Comparison of ENCODE assay signal across 26 mouse cellular contexts in the genomic region with DNA sequence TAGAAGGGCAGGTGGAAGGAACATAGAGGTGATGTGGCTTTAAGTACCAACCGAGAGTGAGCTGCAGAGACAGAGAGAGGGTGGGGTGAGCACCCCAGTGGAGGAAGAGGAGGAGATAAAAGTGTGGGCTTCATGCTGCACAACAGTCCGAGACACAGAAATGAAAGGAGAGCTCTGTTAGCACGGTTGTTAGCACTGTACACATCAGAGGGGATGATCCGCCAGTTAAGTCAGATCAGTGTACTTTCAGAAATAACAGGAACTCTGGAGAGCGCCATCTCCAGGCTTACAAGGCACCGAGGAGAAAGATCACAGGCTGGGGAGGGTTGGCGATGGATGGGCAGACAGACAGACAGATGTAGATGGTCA. TPM values are rescaled to one million over a fixed set of nuclear protein-coding genes. Genes with fewer than 3 reads are reported as not detected.
DNase-seq lines count a peak whose midpoint lies in the region; ATAC-seq and TF ChIP-seq lines count a peak whose summit lies in the region.
"Had no signal": no experiment of that assay in that cellular context is flagged by ENCODE, and none has a peak within 500 bp of the region (broad histone marks: within the 10 kb centered on the region; RNA-seq: fewer than 3 reads in every experiment).

No protein-coding gene starts in this region.

- 72% methylated on average over 7 of the region's 7 CpGs for WGBS in intestine, embryonic 14.5 days
- 77% methylated on average over 7 of the region's 7 CpGs for WGBS in intestine, postnatal 0 days
- 73% methylated on average over 7 of the region's 7 CpGs for WGBS in limb, embryonic 10.5 days

- H3K4me1 ChIP-seq in intestine, embryonic 14.5 days (replicated peaks; ENCODE audit: control insufficient read depth, insufficient read depth, low read length), result peaks cover 12% of the 10 kb centered on the region; the same call in 1 of the 2 replicates
- H3K4me1 ChIP-seq in intestine, postnatal 0 days (replicated peaks; ENCODE audit: control insufficient read depth, insufficient read depth, low read length), result no peaks in the 10 kb centered on the region
- H3K4me1 ChIP-seq in testis, adult 2 months (ENCODE audit: control insufficient read depth, insufficient read depth, low read length), result peaks cover 3% of the 10 kb centered on the region
- H3K4me1 ChIP-seq in limb, embryonic 10.5 days, result peaks cover 16% of the 10 kb centered on the region
- H3K4me1 ChIP-seq: megakaryocyte, embryonic 14.5 days had no signal

- no peak overlapping the region for H3K27ac ChIP-seq in intestine, embryonic 14.5 days (ENCODE audit: low read depth)
- H3K27ac ChIP-seq in intestine, postnatal 0 days (ENCODE audit: low read depth, low read length), result no peak overlapping the region
- H3K27ac ChIP-seq in testis, adult 2 months (ENCODE audit: control insufficient read depth, insufficient read depth, low read depth, low read length), result no peak overlapping the region
- H3K27ac ChIP-seq in limb, embryonic 10.5 days, result 0 out of 2 replicates have a peak overlapping the region, but pooled peaks have one; percentile 19
- H3K27ac ChIP-seq: embryonic facial prominence, embryonic 15.5 days; heart, embryonic 15.5 days; limb, embryonic 12.5 days had no signal

- no peak for ATAC-seq in intestine, embryonic 14.5 days (replicated peaks; ENCODE audit: low FRiP score, low TSS enrichment, low read depth)
- ATAC-seq in intestine, postnatal 0 days, result no peak
- ATAC-seq in monocyte, adult 5-6 weeks (replicated peaks; ENCODE audit: insufficient number of reproducible peaks, low FRiP score, low TSS enrichment, poor library complexity, severe bottlenecking), result no peak
- ATAC-seq: CD4-positive, CD25-positive, alpha-beta regulatory T cell, adult 4 months; forebrain, embryonic 14.5 days; inflammation-experienced regulatory T-cells, adult 6 months had no signal

- TF ChIP-seq CTCF in intestine, postnatal 0 days (IDR thresholded peaks at IDR 0.05; ENCODE audit: low read depth), result no peak
- TF ChIP-seq CTCF in testis, adult 2 months (IDR thresholded peaks at IDR 0.05; ENCODE audit: control insufficient read depth, insufficient read depth, insufficient replicate concordance, low read depth, low read length), result no peak

- peak; percentile 40 for DNase-seq in intestine, embryonic 14.5 days (ENCODE audit: low spot score)
- DNase-seq in testis, postnatal 10 days (ENCODE audit: low spot score), result no peak
- no peak for DNase-seq in limb, embryonic 10.5 days (ENCODE audit: low spot score)
- no peak for DNase-seq in right cerebral cortex, postnatal 4 days
- DNase-seq in urinary bladder, adult 18-20 months (ENCODE audit: low spot score in 2 of 2), result no peak
- DNase-seq: adrenal gland, postnatal 14 days; cerebellum, adult 8-10 months; gastrocnemius, postnatal 36 days; heart, postnatal 36 days; kidney, adult 9 months; kidney, postnatal 14 days; layer of hippocampus, postnatal 36 days; lung, adult 18-20 months; right cerebral cortex, postnatal 14 days; spleen, adult 18-20 months; thymus, postnatal 25 days had no signal

- no peaks in the 10 kb centered on the region for H3K27me3 ChIP-seq in intestine, embryonic 14.5 days (replicated peaks; ENCODE audit: control insufficient read depth, insufficient read depth, low read length)
- no peaks in the 10 kb centered on the region for H3K27me3 ChIP-seq in intestine, postnatal 0 days (replicated peaks; ENCODE audit: control insufficient read depth, insufficient read depth, low read length)
- no peaks in the 10 kb centered on the region for H3K27me3 ChIP-seq in testis, adult 2 months (ENCODE audit: control insufficient read depth, insufficient read depth, low read length)
- no peaks in the 10 kb centered on the region for H3K27me3 ChIP-seq in limb, embryonic 10.5 days (ENCODE audit: low read depth, poor library complexity, severe bottlenecking)
- H3K27me3 ChIP-seq: embryonic facial prominence, embryonic 15.5 days; heart, embryonic 15.5 days; limb, embryonic 12.5 days had no signal

- TF ChIP-seq POLR2A in testis, adult 2 months (IDR thresholded peaks at IDR 0.05; ENCODE audit: control insufficient read depth, low read depth, low read length), result no peak

- no peak overlapping the region for H3K9ac ChIP-seq in intestine, embryonic 14.5 days (ENCODE audit: low read length)
- no peak overlapping the region for H3K9ac ChIP-seq in intestine, postnatal 0 days (ENCODE audit: low read depth, low read length)
- H3K9ac ChIP-seq: embryonic facial prominence, embryonic 15.5 days; heart, embryonic 15.5 days; limb, embryonic 12.5 days had no signal

- H3K4me2 ChIP-seq in intestine, embryonic 14.5 days (ENCODE audit: low read length), result no peak overlapping the region
- no peak overlapping the region for H3K4me2 ChIP-seq in intestine, postnatal 0 days (replicated peaks; ENCODE audit: low read depth)

- H3K36me3 ChIP-seq in intestine, embryonic 14.5 days (ENCODE audit: control insufficient read depth, insufficient read depth, low read length), result no peaks in the 10 kb centered on the region
- H3K36me3 ChIP-seq in intestine, postnatal 0 days (ENCODE audit: control insufficient read depth, insufficient read depth), result no peaks in the 10 kb centered on the region
- no peaks in the 10 kb centered on the region for H3K36me3 ChIP-seq in testis, adult 2 months (ENCODE audit: control insufficient read depth, insufficient read depth, low read length)
- H3K36me3 ChIP-seq in limb, embryonic 10.5 days, result no peaks in the 10 kb centered on the region
- H3K36me3 ChIP-seq: embryonic facial prominence, embryonic 15.5 days; heart, embryonic 15.5 days; limb, embryonic 12.5 days had no signal

- H3K4me3 ChIP-seq in intestine, embryonic 14.5 days (ENCODE audit: low read depth, low read length), result no peak overlapping the region
- H3K4me3 ChIP-seq in intestine, postnatal 0 days (ENCODE audit: low read depth, low read length), result no peak overlapping the region
- peak overlapping the region; percentile 21 for H3K4me3 ChIP-seq in testis, adult 2 months (ENCODE audit: control insufficient read depth, low read depth, low read length)
- H3K4me3 ChIP-seq in limb, embryonic 10.5 days, result no peak overlapping the region
- H3K4me3 ChIP-seq: megakaryocyte, embryonic 14.5 days had no signal

- no peaks in the 10 kb centered on the region for H3K9me3 ChIP-seq in intestine, embryonic 14.5 days (ENCODE audit: control insufficient read depth, low read length)
- no peaks in the 10 kb centered on the region for H3K9me3 ChIP-seq in intestine, postnatal 0 days (ENCODE audit: control insufficient read depth)
- no peaks in the 10 kb centered on the region for H3K9me3 ChIP-seq in limb, embryonic 10.5 days (replicated peaks)
- H3K9me3 ChIP-seq: embryonic facial prominence, embryonic 15.5 days; heart, embryonic 15.5 days; limb, embryonic 12.5 days; megakaryocyte, embryonic 14.5 days had no signal

RNA-seq across cellular contexts. Expression of gene Mettl24, which starts 9.8 kb away (rescaled TPM):
- polyA plus RNA-seq in intestine, embryonic 14.5 days (2014; fragmentation: Nextera tagmentation; extraction: Ambion mirVana), result 4.2 and 4.5 TPM in 2 replicates
- polyA plus RNA-seq in intestine, postnatal 0 days (2015; fragmentation: Nextera tagmentation; extraction: Ambion mirVana), result 1.7 and 1.9 TPM in 2 replicates
- 0.53 and 0.98 TPM in 2 replicates for polyA plus RNA-seq in testis, adult 2 months (2012; rRNA removed)
- polyA plus RNA-seq in limb, embryonic 10.5 days (2016; fragmentation: Nextera tagmentation; extraction: Ambion mirVana), result 1.6 and 1.8 TPM in 2 replicates
- not detected in 3 replicates for total RNA-seq in monocyte, adult 5-6 weeks (2017)
- polyA plus RNA-seq: inflammation-experienced regulatory T-cells, adult 6 months had no signal

RNA-seq across cellular contexts. Expression of gene Ddo, which starts 43.5 kb away (rescaled TPM):
- polyA plus RNA-seq in intestine, embryonic 14.5 days (2014; fragmentation: Nextera tagmentation; extraction: Ambion mirVana), result 0.61 and 1.4 TPM in 2 replicates
- polyA plus RNA-seq in intestine, postnatal 0 days (2015; fragmentation: Nextera tagmentation; extraction: Ambion mirVana), result 0.76 and 0.84 TPM in 2 replicates
- 2.5 and 2.9 TPM in 2 replicates for polyA plus RNA-seq in testis, adult 2 months (2012; rRNA removed)
- polyA plus RNA-seq in limb, embryonic 10.5 days (2016; fragmentation: Nextera tagmentation; extraction: Ambion mirVana), result 0.08 and 0.34 TPM in 2 replicates
- total RNA-seq in monocyte, adult 5-6 weeks (2017), result not detected in 3 replicates
- polyA plus RNA-seq: inflammation-experienced regulatory T-cells, adult 6 months; limb, embryonic 12.5 days had no signal
